Mouse (Mus musculus) forebrain, embryonic 16.5 days (tissue): Measurements from ENCODE around the gene Cdc5l. TPM values are rescaled to one million over a fixed set of nuclear protein-coding genes. Genes with fewer than 3 reads are reported as not detected.
A peak's percentile ranks its signal among the peaks of the same experiment; 100 is the strongest.
"Not testable (repeated sequence)": the region's sequence is repeated elsewhere in the genome, so short reads cannot be mapped to it uniquely, and the experiment has no call there.

ENCODE experiments used
- ATAC-seq: fragments of 200-750 bp; cut with Nextera tagmentation; 2 replicates; pipeline ENCODE4 v1.8.0; 2017; ENCODE audit warnings: mild to moderate bottlenecking, moderate library complexity
- H3K27ac ChIP-seq: fragments of 300-500 bp; sonication (generic); 2 replicates; pipeline ENCODE4 v1.5.1; 2014; ENCODE audit warnings: low read length, control low read depth
- H3K27me3 ChIP-seq: fragments of 300-500 bp; sonication (generic); replicated peaks from 2 replicates; pipeline ENCODE4 v1.6.1; 2014; ENCODE audit warnings: low read length; ENCODE audit not compliant: control insufficient read depth, insufficient read depth
- H3K36me3 ChIP-seq: fragments of 300-500 bp; sonication (generic); 2 replicates; pipeline ENCODE4 v1.6.1; 2014; ENCODE audit not compliant: control insufficient read depth, insufficient read depth
- H3K4me1 ChIP-seq: fragments of 300-500 bp; sonication (generic); replicated peaks from 2 replicates; pipeline ENCODE4 v1.6.1; 2014; ENCODE audit warnings: low read length; ENCODE audit not compliant: control insufficient read depth, insufficient read depth
- H3K4me2 ChIP-seq: fragments of 300-500 bp; sonication (generic); 2 replicates; pipeline ENCODE4 v1.6.1; 2014; ENCODE audit warnings: mild to moderate bottlenecking, low read length, control low read depth
- H3K4me3 ChIP-seq: fragments of 300-500 bp; sonication (generic); replicated peaks from 2 replicates; pipeline ENCODE4 v1.5.1; 2014; ENCODE audit warnings: mild to moderate bottlenecking, low read length, control low read depth
- H3K9ac ChIP-seq: fragments of 300-500 bp; sonication (generic); replicated peaks from 2 replicates; pipeline ENCODE4 v1.6.1; 2014; ENCODE audit warnings: low read depth, low read length, control low read depth
- H3K9me3 ChIP-seq: fragments of 300-500 bp; sonication (generic); 2 replicates; pipeline ENCODE4 v1.6.1; 2016; ENCODE audit warnings: low read length; ENCODE audit not compliant: control insufficient read depth
- WGBS: fragments of 180-500 bp; shearing (Covaris S2); extraction: QIAGEN DNeasy Blood & Tissue Kit; methylation state at CpG from one replicate; pipeline ENCODE4 v1.1.7; 2014; 5-methylcytosine and 5-hydroxymethylcytosine counted together
- polyA plus RNA-seq: library from polyadenylated mRNA; unstranded; fragments of >200 nt; fragmentation: Nextera tagmentation; extraction: Ambion mirVana; gene quantifications from 2 replicates; pipeline ENCODE4 v1.2.1, GENCODE M21; 2015

Gene Cdc5l
- polyA plus RNA-seq, 1 experiment from 2014 or later, result 68.3 TPM

GRCm38 (mm10) chr17:45464255-45464654 lies 30.7 kb upstream of the Cdc5l start:
- no peaks in the 10 kb centered on the region for H3K36me3 ChIP-seq
- H3K9me3 ChIP-seq, result peaks cover 2% of the 10 kb centered on the region; the same call in 1 of the 2 replicates
- H3K4me1 ChIP-seq, result no peaks in the 10 kb centered on the region
- H3K4me3 ChIP-seq, result no peak overlapping the region
- H3K27me3 ChIP-seq, result no peaks in the 10 kb centered on the region
- WGBS, result 88% methylated on average over 9 of the region's 9 CpGs
- H3K9ac ChIP-seq, result no peak overlapping the region
- ATAC-seq, result no peak
- no peak overlapping the region for H3K27ac ChIP-seq
- no peak overlapping the region for H3K4me2 ChIP-seq

DNA sequence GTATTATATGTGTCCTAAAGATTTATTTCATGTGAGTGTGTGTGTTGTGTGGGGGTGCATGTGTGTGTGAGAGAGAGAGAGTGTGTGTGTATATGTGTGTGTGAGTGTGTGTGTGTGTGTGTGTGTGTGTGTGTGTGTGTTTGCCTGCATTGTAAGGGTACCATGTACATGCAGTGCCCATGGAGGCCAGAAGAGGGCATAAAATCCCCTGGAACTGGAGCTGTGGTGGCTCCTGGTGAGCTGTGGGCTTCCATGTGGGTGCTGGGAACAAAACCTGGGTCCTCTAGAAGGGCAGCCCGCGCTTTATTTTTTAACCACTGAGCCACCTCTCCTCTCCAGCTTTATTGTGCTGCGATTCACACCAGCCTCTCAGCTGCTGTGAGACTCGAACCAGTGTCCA lies 29.0 kb upstream of the Cdc5l start:
- ATAC-seq, result no peak
- Histone ChIP-seq H3K4me3 (no peak overlapping the region), H3K27me3 (no peaks in the 10 kb centered on the region), H3K9me3 (peaks cover 2% of the 10 kb centered on the region; the same call in 1 of the 2 replicates), H3K27ac (no peak overlapping the region), H3K4me2 (no peak overlapping the region), H3K9ac (no peak overlapping the region), H3K4me1 (no peaks in the 10 kb centered on the region), H3K36me3 (no peaks in the 10 kb centered on the region)
- 89% methylated on average over 4 of the region's 4 CpGs for WGBS

DNA sequence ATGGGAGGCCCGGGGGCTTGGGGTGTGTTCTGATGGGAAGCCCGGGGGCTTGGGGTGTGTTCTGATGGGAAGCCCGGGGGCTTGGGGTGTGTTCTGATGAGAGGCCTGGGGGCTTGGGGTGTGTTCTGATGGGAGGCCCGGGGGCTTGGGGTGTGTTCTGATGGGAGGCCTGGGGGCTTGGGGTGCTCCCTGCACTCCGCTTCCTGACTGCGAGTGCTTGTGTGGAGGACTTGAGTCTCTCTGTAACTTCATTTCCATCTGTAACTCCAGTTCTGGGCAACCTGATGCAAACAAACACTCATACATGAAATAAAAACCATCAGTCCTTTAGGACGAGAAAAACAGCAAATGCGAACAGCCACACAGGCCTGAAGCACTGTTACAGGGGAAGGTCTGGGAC lies 25.5 kb upstream of the Cdc5l start:
- H3K9ac ChIP-seq, result no peak overlapping the region
- H3K27ac ChIP-seq, result no peak overlapping the region
- no peaks in the 10 kb centered on the region for H3K27me3 ChIP-seq
- no peak overlapping the region for H3K4me3 ChIP-seq
- ATAC-seq, result no peak
- H3K9me3 ChIP-seq, result no peaks in the 10 kb centered on the region
- H3K36me3 ChIP-seq, result no peaks in the 10 kb centered on the region
- H3K4me1 ChIP-seq, result peaks cover 13% of the 10 kb centered on the region
- 92% methylated on average over 8 of the region's 8 CpGs for WGBS
- no peak overlapping the region for H3K4me2 ChIP-seq

DNA sequence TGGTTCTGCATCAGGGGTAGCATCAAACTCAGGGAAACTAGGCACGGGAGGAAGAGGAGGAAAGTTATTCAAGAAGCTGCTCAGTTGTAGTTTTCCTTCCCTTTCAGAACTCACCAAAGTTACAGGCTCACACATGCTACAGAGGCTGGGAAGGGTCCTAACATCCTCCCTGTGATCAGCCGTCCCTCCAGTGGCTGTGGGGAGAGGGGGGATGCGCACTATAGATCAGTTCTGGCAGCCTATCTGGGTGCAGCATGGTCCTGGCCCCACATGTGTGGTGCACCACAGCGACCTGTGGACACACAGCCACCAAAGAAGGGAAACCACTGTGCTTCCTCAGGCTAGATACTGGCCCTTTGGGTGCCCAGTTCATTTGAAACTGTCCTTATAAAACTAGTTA lies 25.0 kb upstream of the Cdc5l start:
- Histone ChIP-seq H3K4me1 (peaks cover 13% of the 10 kb centered on the region), H3K4me3 (no peak overlapping the region), H3K27me3 (no peaks in the 10 kb centered on the region), H3K27ac (no peak overlapping the region), H3K9me3 (no peaks in the 10 kb centered on the region), H3K9ac (no peak overlapping the region), H3K4me2 (no peak overlapping the region), H3K36me3 (no peaks in the 10 kb centered on the region)
- 85% methylated on average over 4 of the region's 4 CpGs for WGBS
- ATAC-seq, result no peak

DNA sequence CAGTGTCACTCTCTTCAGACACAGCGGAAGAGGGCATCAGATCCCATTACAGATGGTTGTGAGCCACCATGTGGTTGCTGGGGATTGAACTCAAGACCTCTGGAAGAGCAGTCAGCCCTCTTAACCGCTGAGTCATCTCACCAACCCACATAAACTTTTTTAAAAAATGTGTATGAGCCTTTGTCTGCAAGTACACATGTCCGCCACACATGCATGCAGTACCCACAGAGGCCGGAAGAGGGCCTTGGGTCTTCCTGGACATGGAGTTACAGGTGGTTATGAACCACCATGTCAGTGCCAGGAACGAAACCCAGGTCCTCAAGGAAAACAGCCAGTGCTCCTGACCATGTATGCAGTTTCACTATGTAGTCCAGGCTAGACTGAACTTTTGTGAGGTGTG lies 23.9 kb upstream of the Cdc5l start:
- no peak overlapping the region for H3K9ac ChIP-seq
- H3K36me3 ChIP-seq, result no peaks in the 10 kb centered on the region
- H3K4me3 ChIP-seq, result no peak overlapping the region
- no peaks in the 10 kb centered on the region for H3K27me3 ChIP-seq
- ATAC-seq, result no peak
- H3K9me3 ChIP-seq, result no peaks in the 10 kb centered on the region
- no peak overlapping the region for H3K27ac ChIP-seq
- WGBS, result 92% methylated on average over 5 of the region's 5 CpGs
- no peak overlapping the region for H3K4me2 ChIP-seq
- H3K4me1 ChIP-seq, result peaks cover 13% of the 10 kb centered on the region

- ATAC-seq, result peak; percentile 47; the same call in 1 of the 2 replicates
- 0 out of 2 replicates have a peak overlapping the region, but pooled peaks have one; percentile 23 for H3K4me2 ChIP-seq
- WGBS, result 12% methylated on average over 13 of the region's 13 CpGs
- H3K4me1 ChIP-seq, result peaks cover 20% of the 10 kb centered on the region
- H3K27me3 ChIP-seq, result no peaks in the 10 kb centered on the region
- H3K27ac ChIP-seq, result peak overlapping the region; percentile 7
- H3K9me3 ChIP-seq, result no peaks in the 10 kb centered on the region
- 0 out of 2 replicates have a peak overlapping the region, but pooled peaks have one; percentile 17 for H3K9ac ChIP-seq
- no peaks in the 10 kb centered on the region for H3K36me3 ChIP-seq
- H3K4me3 ChIP-seq, result no peak overlapping the region
Observed at GRCm38 (mm10) chr17:45456260-45457152, 23.0 kb upstream of the Cdc5l start.

DNA sequence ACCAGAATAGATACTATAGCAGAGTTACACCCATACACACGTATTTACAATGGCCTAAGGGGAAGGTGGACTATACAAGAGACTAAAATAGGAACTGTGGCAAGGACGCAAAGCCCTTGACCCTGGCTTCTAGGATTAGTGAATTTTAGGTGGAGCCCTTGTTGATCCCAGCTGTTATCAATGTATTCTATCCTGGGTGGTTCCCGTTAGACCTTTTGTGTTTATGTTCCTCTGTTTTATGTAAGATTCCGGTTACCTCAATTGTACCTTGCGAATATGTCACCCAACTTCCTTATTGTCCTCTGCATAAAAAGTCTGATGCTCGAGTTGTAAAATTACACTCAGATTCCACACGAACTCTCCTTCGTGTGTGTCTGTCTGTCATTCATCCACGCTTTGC lies 22.2 kb upstream of the Cdc5l start:
- not testable (repeated sequence) for H3K27ac ChIP-seq, H3K36me3 ChIP-seq, H3K9ac ChIP-seq, ATAC-seq, H3K4me3 ChIP-seq, H3K4me2 ChIP-seq, H3K27me3 ChIP-seq, H3K9me3 ChIP-seq
- 71% methylated on average over 8 of the region's 9 CpGs for WGBS
- H3K4me1 ChIP-seq, result peaks cover 20% of the 10 kb centered on the region

GRCm38 (mm10) chr17:45454794-45455193 lies 21.3 kb upstream of the Cdc5l start:
- WGBS, result 90% methylated on average over 2 of the region's 2 CpGs
- peaks cover 20% of the 10 kb centered on the region for H3K4me1 ChIP-seq
- no peak overlapping the region for H3K4me3 ChIP-seq
- no peaks in the 10 kb centered on the region for H3K27me3 ChIP-seq
- no peak overlapping the region for H3K27ac ChIP-seq
- H3K4me2 ChIP-seq, result no peak overlapping the region
- no peak overlapping the region for H3K9ac ChIP-seq
- no peaks in the 10 kb centered on the region for H3K36me3 ChIP-seq
- ATAC-seq, result no peak
- no peaks in the 10 kb centered on the region for H3K9me3 ChIP-seq

DNA sequence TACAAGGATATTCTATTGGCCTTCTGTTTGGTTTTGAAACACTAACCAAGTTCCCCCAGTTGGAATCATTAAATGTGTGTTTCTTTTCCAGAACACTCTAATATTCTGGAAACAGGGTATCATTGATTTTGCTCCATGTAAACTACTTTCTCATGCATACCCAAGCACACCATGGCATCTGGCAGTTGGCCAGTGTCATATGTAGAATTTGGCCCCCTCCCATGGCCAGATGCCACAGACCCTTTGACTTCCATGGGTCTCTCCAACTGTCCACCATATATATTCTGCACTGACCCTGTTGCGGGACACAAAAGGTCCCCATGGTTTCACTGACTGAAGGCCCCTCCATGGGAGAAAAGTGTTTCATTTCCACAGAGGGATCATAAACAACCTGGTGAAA lies 18.7 kb upstream of the Cdc5l start:
- H3K9ac ChIP-seq, result no peak overlapping the region
- H3K4me3 ChIP-seq, result no peak overlapping the region
- no peak overlapping the region for H3K4me2 ChIP-seq
- H3K4me1 ChIP-seq, result peaks cover 18% of the 10 kb centered on the region
- ATAC-seq, result no peak
- H3K36me3 ChIP-seq, result no peaks in the 10 kb centered on the region
- WGBS, result 96% methylated on average over 1 of the region's 1 CpGs
- H3K27me3 ChIP-seq, result no peaks in the 10 kb centered on the region
- no peaks in the 10 kb centered on the region for H3K9me3 ChIP-seq
- no peak overlapping the region for H3K27ac ChIP-seq
